Mouse (Mus musculus) liver, embryonic 16.5 days (tissue): ENCODE measurements around the gene Sdk1. TPM values are rescaled to one million over a fixed set of nuclear protein-coding genes. Genes with fewer than 3 reads are reported as not detected.
A peak's percentile ranks its signal among the peaks of the same experiment; 100 is the strongest.

Experiments
- ATAC-seq: fragments of 200-750 bp; cut with Nextera tagmentation; 2 replicates; pipeline ENCODE4 v1.8.0; 2017; ENCODE audit warnings: low read depth, mild to moderate bottlenecking, moderate number of reproducible peaks, moderate library complexity
- H3K27ac ChIP-seq: fragments of 300-500 bp; sonication (generic); 2 replicates; pipeline ENCODE4 v1.5.1; 2014; ENCODE audit warnings: mild to moderate bottlenecking, low read length
- H3K27me3 ChIP-seq: fragments of 300-500 bp; sonication (generic); 2 replicates; pipeline ENCODE4 v1.6.1; 2014; ENCODE audit warnings: low read depth, low read length, mixed read lengths; ENCODE audit not compliant: control insufficient read depth, insufficient read depth
- H3K36me3 ChIP-seq: fragments of 300-500 bp; sonication (generic); 2 replicates; pipeline ENCODE4 v1.6.1; 2014; ENCODE audit warnings: mild to moderate bottlenecking; ENCODE audit not compliant: control insufficient read depth, insufficient read depth
- H3K4me1 ChIP-seq: fragments of 300-500 bp; sonication (generic); 2 replicates; pipeline ENCODE4 v1.6.1; 2014; ENCODE audit warnings: low read depth, low read length, mixed read lengths; ENCODE audit not compliant: control insufficient read depth
- H3K4me2 ChIP-seq: fragments of 300-500 bp; sonication (generic); 2 replicates; pipeline ENCODE4 v1.6.1; 2014; ENCODE audit warnings: low read depth, low read length, mixed read lengths
- H3K4me3 ChIP-seq: fragments of 300-500 bp; sonication (generic); 2 replicates; pipeline ENCODE4 v1.5.1; 2014; ENCODE audit warnings: low read depth, mild to moderate bottlenecking, low read length
- H3K9ac ChIP-seq: fragments of 300-500 bp; sonication (generic); 2 replicates; pipeline ENCODE4 v1.6.1; 2014; ENCODE audit warnings: low read depth, low read length
- H3K9me3 ChIP-seq: fragments of 300-500 bp; sonication (generic); replicated peaks from 2 replicates; pipeline ENCODE4 v1.6.1; 2016; ENCODE audit warnings: low read length; ENCODE audit not compliant: control insufficient read depth
- WGBS: fragments of 180-500 bp; shearing (Covaris S2); extraction: QIAGEN DNeasy Blood & Tissue Kit; methylation state at CpG from one replicate; pipeline ENCODE4 v1.1.7; 2014; ENCODE audit not compliant: insufficient replicate concordance; 5-methylcytosine and 5-hydroxymethylcytosine counted together
- polyA plus RNA-seq: library from polyadenylated mRNA; unstranded; fragments of >200 nt; fragmentation: Nextera tagmentation; extraction: Ambion mirVana; gene quantifications from 2 replicates; pipeline ENCODE4 v1.2.1, GENCODE M21; 2015

The Sdk1 gene
- polyA plus RNA-seq, 1 experiment from 2014 or later, result 0.22 TPM

DNA sequence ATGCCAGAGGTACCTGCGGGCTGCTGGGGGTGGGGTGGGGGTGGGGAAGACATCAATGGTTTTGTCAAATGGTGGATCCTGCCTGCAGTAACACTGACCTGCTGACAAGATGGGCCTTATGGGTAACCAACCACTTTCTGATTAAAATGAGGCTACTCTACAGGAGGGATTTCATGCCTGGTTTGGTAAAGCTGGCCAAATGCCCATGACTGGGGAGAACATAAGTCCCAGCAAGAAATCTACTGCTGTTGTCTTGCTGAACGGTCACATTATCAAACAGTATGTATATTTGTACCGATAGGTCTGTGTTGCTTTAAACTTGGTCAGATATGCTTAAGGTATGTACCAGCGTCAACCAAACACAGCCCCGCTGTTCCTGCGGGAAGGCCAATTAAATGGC, 594.3 kb downstream of the Sdk1 start:
- 60% methylated on average over 6 of the region's 6 CpGs for WGBS
- ATAC-seq, result no peak
- H3K36me3 ChIP-seq, result no peaks in the 10 kb centered on the region
- H3K27me3 ChIP-seq, result no peaks in the 10 kb centered on the region
- H3K4me1 ChIP-seq, result no peaks in the 10 kb centered on the region
- H3K4me3 ChIP-seq, result no peak overlapping the region
- no peaks in the 10 kb centered on the region for H3K9me3 ChIP-seq
- no peak overlapping the region for H3K9ac ChIP-seq
- H3K4me2 ChIP-seq, result no peak overlapping the region
- H3K27ac ChIP-seq, result no peak overlapping the region

GRCm38 (mm10) chr5:141836892-141837455, 595.7 kb downstream of the Sdk1 start:
- H3K4me2 ChIP-seq, result no peak overlapping the region
- no peak overlapping the region for H3K27ac ChIP-seq
- no peaks in the 10 kb centered on the region for H3K9me3 ChIP-seq
- no peaks in the 10 kb centered on the region for H3K4me1 ChIP-seq
- WGBS, result 60% methylated on average over 8 of the region's 8 CpGs
- ATAC-seq, result no peak
- no peaks in the 10 kb centered on the region for H3K27me3 ChIP-seq
- no peak overlapping the region for H3K9ac ChIP-seq
- H3K4me3 ChIP-seq, result no peak overlapping the region
- H3K36me3 ChIP-seq, result no peaks in the 10 kb centered on the region

- no peak overlapping the region for H3K27ac ChIP-seq
- H3K4me1 ChIP-seq, result no peaks in the 10 kb centered on the region
- H3K9me3 ChIP-seq, result no peaks in the 10 kb centered on the region
- ATAC-seq, result no peak
- no peak overlapping the region for H3K4me3 ChIP-seq
- H3K4me2 ChIP-seq, result no peak overlapping the region
- no peaks in the 10 kb centered on the region for H3K36me3 ChIP-seq
- no peaks in the 10 kb centered on the region for H3K27me3 ChIP-seq
- 59% methylated on average over 4 of the region's 4 CpGs for whole genome bisulfite sequencing
- H3K9ac ChIP-seq, result no peak overlapping the region
These were observed 603.4 kb downstream of the Sdk1 start for GRCm38 (mm10) chr5:141844701-141845100.

GRCm38 (mm10) chr5:141847686-141848085, 606.4 kb downstream of the Sdk1 start:
- Histone ChIP-seq H3K9ac (no peak overlapping the region), H3K27me3 (no peaks in the 10 kb centered on the region), H3K27ac (no peak overlapping the region), H3K9me3 (no peaks in the 10 kb centered on the region), H3K4me1 (no peaks in the 10 kb centered on the region; the same call in 1 of the 2 replicates), H3K4me3 (no peak overlapping the region), H3K36me3 (no peaks in the 10 kb centered on the region), H3K4me2 (no peak overlapping the region)
- 63% methylated on average over 4 of the region's 4 CpGs for WGBS
- ATAC-seq, result no peak

DNA sequence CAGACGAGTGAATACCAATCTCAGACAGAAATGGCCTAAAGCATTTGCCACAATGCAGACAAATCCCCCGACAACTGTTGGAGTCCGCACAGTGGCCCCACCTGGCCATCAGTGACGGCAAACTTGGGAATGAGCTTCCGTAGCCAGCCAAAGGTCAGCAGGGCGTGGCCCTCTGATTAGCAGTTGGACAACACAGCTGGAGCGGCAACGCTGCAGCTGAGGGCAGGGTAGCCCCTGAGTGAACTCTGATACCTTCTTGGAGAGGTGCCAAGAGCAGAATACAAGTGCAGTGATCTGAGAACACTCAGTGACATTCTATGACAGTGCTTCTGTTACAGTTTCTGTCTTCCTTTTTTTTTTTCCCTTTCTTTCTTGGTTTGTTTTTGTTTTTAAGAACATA, 610.9 kb downstream of the Sdk1 start:
- Histone ChIP-seq H3K4me3 (no peak overlapping the region), H3K27ac (no peak overlapping the region), H3K4me1 (no peaks in the 10 kb centered on the region; the same call in 1 of the 2 replicates), H3K9me3 (no peaks in the 10 kb centered on the region), H3K9ac (no peak overlapping the region), H3K4me2 (no peak overlapping the region), H3K36me3 (no peaks in the 10 kb centered on the region), H3K27me3 (no peaks in the 10 kb centered on the region)
- ATAC-seq, result peak; percentile 91
- 53% methylated on average over 8 of the region's 8 CpGs for WGBS

GRCm38 (mm10) chr5:141856447-141856846, 615.2 kb downstream of the Sdk1 start:
- no peak overlapping the region for H3K4me3 ChIP-seq
- ATAC-seq, result no peak
- no peak overlapping the region for H3K9ac ChIP-seq
- no peaks in the 10 kb centered on the region for H3K36me3 ChIP-seq
- no peaks in the 10 kb centered on the region for H3K27me3 ChIP-seq
- H3K4me2 ChIP-seq, result no peak overlapping the region
- no peaks in the 10 kb centered on the region for H3K9me3 ChIP-seq
- H3K4me1 ChIP-seq, result no peaks in the 10 kb centered on the region; the same call in 1 of the 2 replicates
- no peak overlapping the region for H3K27ac ChIP-seq
- 60% methylated on average over 2 of the region's 2 CpGs for WGBS

GRCm38 (mm10) chr5:141857781-141858180, 616.5 kb downstream of the Sdk1 start:
- Histone ChIP-seq H3K9ac (no peak overlapping the region), H3K36me3 (no peaks in the 10 kb centered on the region), H3K4me1 (no peaks in the 10 kb centered on the region), H3K4me3 (no peak overlapping the region), H3K27me3 (no peaks in the 10 kb centered on the region), H3K4me2 (no peak overlapping the region), H3K9me3 (no peaks in the 10 kb centered on the region), H3K27ac (no peak overlapping the region)
- peak; percentile 93 for ATAC-seq
- WGBS, result 32% methylated on average over 1 of the region's 1 CpGs

DNA sequence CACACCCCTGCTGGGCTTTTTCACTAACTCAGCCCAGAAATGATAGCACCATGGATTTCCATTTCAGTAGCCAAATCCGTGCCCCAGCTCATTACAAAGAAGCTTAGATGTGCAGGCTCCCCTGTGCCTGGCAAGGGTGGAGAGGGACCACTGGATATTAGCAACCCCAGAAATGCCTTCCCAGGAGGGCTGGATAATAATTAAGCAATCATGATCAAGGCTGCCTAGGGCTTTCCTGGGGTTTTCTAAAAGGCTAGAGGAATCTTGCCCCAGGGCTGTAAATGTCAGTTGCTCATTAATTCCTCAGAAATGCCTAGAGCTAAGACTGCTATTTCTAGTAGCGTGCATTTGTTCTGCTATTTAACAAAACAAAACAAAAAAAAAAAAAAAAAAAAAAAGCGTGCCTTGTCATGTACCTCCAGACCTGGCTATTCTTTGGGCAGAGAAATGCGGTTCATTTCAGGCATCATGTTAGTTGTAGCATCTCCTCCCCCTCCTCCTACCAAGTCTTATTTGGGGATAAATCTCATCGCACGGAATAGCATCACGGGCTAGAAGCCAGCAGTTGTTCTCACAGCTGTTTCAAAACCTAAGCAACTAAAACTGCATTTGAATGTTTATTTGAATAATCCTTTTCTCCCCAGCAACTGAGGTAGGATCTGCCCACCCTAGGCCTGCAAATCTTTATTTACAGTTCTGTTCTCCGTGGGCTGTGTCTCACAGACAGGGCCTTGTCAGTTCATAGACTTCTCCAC, 617.3 kb downstream of the Sdk1 start:
- ATAC-seq, result no peak
- H3K27ac ChIP-seq, result no peak overlapping the region
- H3K4me3 ChIP-seq, result no peak overlapping the region
- WGBS, result 41% methylated on average over 8 of the region's 8 CpGs
- H3K9ac ChIP-seq, result no peak overlapping the region
- no peaks in the 10 kb centered on the region for H3K9me3 ChIP-seq
- no peaks in the 10 kb centered on the region for H3K4me1 ChIP-seq
- H3K27me3 ChIP-seq, result no peaks in the 10 kb centered on the region
- H3K36me3 ChIP-seq, result no peaks in the 10 kb centered on the region
- no peak overlapping the region for H3K4me2 ChIP-seq

DNA sequence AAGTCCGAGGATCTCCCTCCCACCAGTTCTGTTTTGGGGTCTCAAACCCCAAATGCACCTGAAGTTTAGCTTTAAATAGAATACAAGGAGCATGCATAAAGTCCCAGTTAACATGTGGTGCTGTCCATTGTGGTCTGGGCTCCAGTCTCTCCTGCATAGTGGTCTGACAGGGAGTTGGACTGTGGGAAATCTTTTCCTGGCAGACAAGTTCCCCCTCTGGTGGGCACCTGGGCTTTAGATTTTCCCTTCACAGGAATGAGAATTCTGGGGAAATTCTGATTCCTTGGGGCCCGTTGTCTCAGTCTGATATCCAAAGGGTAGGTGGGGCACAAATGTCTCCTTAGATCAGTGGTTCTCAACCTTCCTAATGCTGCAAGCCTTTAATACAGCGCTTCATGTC, 624.8 kb downstream of the Sdk1 start:
- no peak overlapping the region for H3K4me3 ChIP-seq
- H3K4me1 ChIP-seq, result no peaks in the 10 kb centered on the region
- ATAC-seq, result no peak
- no peak overlapping the region for H3K9ac ChIP-seq
- WGBS, result 61% methylated on average over 3 of the region's 3 CpGs
- no peak overlapping the region for H3K27ac ChIP-seq
- no peak overlapping the region for H3K4me2 ChIP-seq
- H3K27me3 ChIP-seq, result no peaks in the 10 kb centered on the region
- H3K9me3 ChIP-seq, result no peaks in the 10 kb centered on the region
- no peaks in the 10 kb centered on the region for H3K36me3 ChIP-seq
